Mouse (Mus musculus): ENCODE measurements around the gene Upk2.
"Not testable (repeated sequence)": the region's sequence is repeated elsewhere in the genome, so short reads cannot be mapped to it uniquely, and the experiment has no call there.

Upk2 gene

DNA sequence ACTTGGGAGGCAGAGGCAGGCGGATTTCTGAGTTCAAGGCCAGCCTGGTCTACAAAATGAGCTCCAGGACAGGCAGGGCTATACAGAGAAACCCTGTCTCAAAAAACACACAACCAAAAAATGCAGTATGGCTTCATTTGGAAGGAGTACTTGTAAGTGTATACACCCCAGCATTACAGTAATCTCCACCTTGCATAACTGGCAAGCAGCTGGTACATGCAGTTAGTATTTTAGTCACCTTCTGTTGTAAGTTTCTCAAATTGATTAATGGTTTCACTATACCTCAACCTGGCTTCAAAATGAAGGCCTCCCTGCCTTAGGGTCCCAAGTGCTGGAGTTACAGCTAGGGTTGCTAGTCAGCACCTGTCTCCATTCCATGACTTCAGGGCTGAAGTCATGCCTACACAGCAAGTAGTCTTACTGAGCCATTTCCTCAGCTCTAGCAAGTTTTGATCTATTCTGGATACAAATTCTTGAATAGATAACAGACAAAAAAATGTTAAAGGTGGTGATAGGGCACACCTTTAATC lies 43.1 kb downstream of the Upk2 start:
- intact Hi-C loops (cut with DNase I), result no loop called here

DNA sequence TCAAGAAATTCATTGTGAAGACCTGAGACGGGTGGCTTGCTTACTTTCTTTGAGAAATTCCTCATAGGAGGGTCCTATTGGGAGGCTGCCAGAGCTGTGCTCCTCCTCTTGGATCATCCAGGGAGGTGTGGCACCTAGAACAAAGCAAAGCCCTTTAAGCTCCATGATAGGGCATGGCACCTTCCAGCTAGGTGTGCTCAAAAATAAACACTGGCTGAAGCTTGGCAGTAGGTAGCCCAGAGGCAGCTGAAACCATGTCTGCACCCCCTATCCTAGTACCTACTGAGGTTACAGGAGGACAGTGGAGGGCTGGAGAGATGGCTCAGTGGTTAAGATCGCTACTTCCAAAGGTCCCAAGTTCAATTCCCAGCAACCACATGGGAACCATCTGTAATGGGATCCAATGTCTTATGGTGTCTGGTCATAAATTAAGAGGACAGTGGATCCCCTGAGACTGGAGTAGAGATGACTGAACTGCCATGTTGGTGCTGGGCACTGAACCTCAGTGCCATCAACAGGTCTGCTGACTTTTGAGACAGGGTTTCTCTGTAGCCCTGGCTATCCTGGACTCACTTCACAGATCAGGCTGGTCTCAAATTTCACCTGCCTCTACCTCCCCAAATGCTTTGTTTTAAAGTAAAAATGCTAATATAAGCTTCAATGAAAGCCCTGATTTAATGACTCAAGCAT lies 44.0 kb downstream of the Upk2 start:
- intact Hi-C loops (cut with DNase I), result no loop called here

DNA sequence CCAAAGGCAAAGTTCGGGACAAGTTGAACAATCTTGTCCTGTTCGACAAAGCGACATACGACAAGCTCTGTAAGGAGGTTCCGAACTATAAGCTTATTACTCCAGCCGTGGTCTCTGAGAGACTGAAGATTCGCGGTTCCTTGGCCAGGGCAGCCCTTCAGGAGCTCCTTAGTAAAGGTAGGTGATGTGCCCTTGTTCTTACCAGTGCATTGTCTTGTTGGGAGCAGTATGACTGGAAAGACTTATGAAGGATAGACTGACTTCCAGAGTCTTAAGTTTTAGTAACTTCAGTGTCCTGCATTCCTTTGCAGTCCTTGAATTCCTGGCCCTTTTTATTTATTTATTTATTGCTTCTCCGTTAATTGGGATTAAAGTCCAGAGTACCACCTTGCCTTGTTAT lies 46.1 kb downstream of the Upk2 start:
- intact Hi-C loops (cut with DNase I), result not testable (repeated sequence)

DNA sequence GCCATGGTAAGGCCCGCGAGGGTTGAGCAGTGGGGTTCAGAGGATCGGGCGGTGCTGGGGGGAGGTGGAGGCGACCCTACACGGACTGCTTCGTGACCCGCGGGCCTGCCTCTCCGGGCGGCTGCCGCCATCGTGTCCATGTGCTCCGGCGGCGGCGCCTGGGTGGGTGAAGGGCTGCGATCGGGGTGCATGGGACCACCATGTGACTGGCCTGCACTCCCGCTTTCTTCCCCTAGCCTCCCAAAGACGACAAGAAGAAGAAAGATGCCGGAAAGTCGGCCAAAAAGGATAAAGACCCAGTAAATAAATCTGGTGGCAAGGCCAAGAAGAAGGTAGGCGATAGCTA lies 47.1 kb downstream of the Upk2 start:
- intact Hi-C loops (cut with DNase I), result no loop called here

DNA sequence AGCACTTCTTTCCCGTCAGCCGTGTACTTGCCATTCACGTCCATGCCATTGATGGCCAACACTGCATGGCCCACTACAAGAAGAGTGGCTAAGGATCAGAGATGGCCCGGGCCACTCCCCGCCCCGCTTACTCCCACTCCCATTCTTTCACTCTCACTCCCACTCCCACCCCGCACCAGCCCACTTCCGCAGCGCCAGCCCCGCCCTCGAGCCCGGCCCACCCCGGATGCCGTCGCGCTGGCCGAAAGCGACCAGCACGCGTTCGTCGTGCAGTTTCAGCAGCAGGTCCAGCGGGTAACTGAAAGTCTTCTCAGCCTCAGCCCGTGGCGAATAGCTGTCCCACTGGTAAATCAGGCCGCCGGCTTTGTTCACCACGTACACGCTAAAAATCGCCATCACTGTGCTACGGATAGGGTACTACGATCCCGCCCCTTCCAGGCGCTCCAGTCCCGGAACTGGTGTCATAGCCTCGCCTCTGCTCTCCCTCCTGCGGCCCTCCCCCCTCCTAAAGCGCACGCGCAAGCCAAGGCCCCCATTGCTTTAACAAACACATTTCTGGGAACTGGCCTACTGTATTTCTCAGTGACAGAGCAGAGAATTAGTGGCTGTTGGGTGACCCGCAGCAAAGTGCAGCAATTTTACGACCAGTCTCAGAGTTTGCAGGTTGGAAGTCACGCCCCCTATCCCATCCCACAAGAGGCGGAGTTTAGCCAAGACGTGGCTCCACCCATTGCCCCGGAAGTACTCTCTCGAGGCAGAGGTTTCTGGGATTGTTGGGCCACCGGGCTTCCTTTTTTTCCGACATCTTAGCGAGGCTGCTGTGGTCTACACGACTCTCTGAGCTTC lies 47.6 kb downstream of the Upk2 start, which contains the start of the genes Rps25 and Trappc4:
Gene Rps25, plus strand, starts transcription at position 234 of the 846 bp plus-strand sequence.
Gene Trappc4, minus strand, starts transcription at position 695 of the 846 bp plus-strand sequence.
- intact Hi-C loops (cut with DNase I), result no loop called here

DNA sequence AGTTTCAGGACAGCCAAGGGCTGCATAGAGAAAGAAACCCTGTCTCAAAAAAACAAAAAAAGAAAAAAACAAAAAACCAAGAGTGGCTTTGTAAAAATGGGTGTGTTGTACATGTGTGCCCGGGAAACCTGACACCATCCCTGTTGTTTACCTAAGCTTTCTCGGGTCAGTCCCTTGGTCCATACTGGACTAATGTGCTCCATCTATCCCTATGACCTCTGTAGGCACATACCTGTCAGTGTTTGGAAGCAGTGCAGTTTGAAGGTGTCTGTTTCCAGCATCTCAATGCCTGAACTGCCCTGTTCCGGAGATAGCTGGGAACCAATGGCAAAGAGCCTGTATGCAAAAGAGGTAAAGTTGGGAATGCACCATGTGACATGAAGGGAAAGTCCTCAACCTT lies 49.8 kb downstream of the Upk2 start:
- intact Hi-C loops (cut with DNase I), result no loop called here
